In the genomic region with DNA sequence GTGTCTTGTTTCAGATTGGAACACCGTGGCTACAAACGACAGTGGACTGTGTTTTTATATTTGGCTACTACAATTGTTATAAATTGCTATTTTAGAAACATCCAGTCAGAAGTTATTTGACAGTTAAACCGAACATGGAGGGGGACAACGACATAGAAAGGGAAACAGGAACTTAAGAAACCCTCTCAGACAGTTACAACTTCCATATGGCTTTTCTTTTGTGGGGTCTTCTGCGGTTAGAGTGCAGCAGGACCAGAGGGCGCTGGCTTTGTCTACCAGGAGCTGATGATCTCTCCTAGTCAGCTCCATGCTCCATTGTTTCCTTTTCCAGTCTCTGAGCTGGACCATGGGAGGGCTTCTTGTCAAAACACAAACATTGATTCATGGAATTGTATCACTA, we compare ENCODE assay signal across 22 mouse cellular contexts. TPM values are rescaled to one million over a fixed set of nuclear protein-coding genes. Genes with fewer than 3 reads are reported as not detected.
DNase-seq lines count a peak whose midpoint lies in the region; ATAC-seq lines count a peak whose summit lies in the region.
"Had no signal": no experiment of that assay in that cellular context is flagged by ENCODE, and none has a peak within 500 bp of the region (broad histone marks: within the 10 kb centered on the region; RNA-seq: fewer than 3 reads in every experiment).

No protein-coding gene starts in this region.

- no peaks in the 10 kb centered on the region; the same call in 1 of the 2 replicates for H3K4me1 ChIP-seq in midbrain, embryonic 11.5 days (ENCODE audit: control insufficient read depth, insufficient read depth, low read length)
- H3K4me1 ChIP-seq in midbrain, embryonic 10.5 days: peaks cover 8% of the 10 kb centered on the region
- H3K4me1 ChIP-seq: embryonic facial prominence, embryonic 10.5 days had no signal

- no peak overlapping the region for H3K4me3 ChIP-seq in midbrain, embryonic 11.5 days (ENCODE audit: low read depth, low read length)
- H3K4me3 ChIP-seq in midbrain, embryonic 10.5 days: no peak overlapping the region
- H3K4me3 ChIP-seq: embryonic facial prominence, embryonic 10.5 days; embryonic facial prominence, embryonic 12.5 days; forebrain, embryonic 13.5 days; forebrain, embryonic 15.5 days had no signal

- DNase-seq in midbrain, embryonic 11.5 days (ENCODE audit: low spot score, missing footprints): peak; percentile 44
- DNase-seq in midbrain, embryonic 10.5 days (ENCODE audit: low spot score): no peak
- no peak for DNase-seq in cerebellum, adult 11-12 months
- no peak for DNase-seq in embryo, embryonic 9.5 days (ENCODE audit: extremely low spot score)
- DNase-seq: adrenal gland, adult 2 months; adrenal gland, postnatal 10 days; adrenal gland, postnatal 25 days; cerebellum, adult 11 months; cerebellum, adult 2 months; cerebellum, adult 9-10 months; cerebellum, postnatal 10 days; cerebellum, postnatal 25 days; embryo, embryonic 11 days; forebrain, postnatal 0 days had no signal

- no peak overlapping the region for H3K27ac ChIP-seq in midbrain, embryonic 11.5 days (ENCODE audit: low read depth, low read length)
- H3K27ac ChIP-seq in midbrain, embryonic 10.5 days (replicated peaks): no peak overlapping the region
- H3K27ac ChIP-seq: embryonic facial prominence, embryonic 10.5 days; embryonic facial prominence, embryonic 12.5 days; forebrain, embryonic 13.5 days; forebrain, embryonic 15.5 days had no signal

- no peaks in the 10 kb centered on the region for H3K36me3 ChIP-seq in midbrain, embryonic 11.5 days (ENCODE audit: control insufficient read depth, insufficient read depth, low read length)
- no peaks in the 10 kb centered on the region for H3K36me3 ChIP-seq in midbrain, embryonic 10.5 days
- H3K36me3 ChIP-seq: embryonic facial prominence, embryonic 10.5 days; embryonic facial prominence, embryonic 12.5 days; forebrain, embryonic 15.5 days had no signal

- H3K9ac ChIP-seq in midbrain, embryonic 11.5 days (ENCODE audit: low read length): no peak overlapping the region
- H3K9ac ChIP-seq: embryonic facial prominence, embryonic 12.5 days; forebrain, embryonic 13.5 days; forebrain, embryonic 15.5 days; forebrain, postnatal 0 days had no signal

- H3K4me2 ChIP-seq in midbrain, embryonic 11.5 days: no peak overlapping the region
- H3K4me2 ChIP-seq: embryonic facial prominence, embryonic 12.5 days; forebrain, embryonic 13.5 days; forebrain, embryonic 15.5 days had no signal

- H3K27me3 ChIP-seq in midbrain, embryonic 11.5 days (ENCODE audit: control insufficient read depth, insufficient read depth, low read length): no peaks in the 10 kb centered on the region
- H3K27me3 ChIP-seq in midbrain, embryonic 10.5 days (ENCODE audit: low read depth, poor library complexity, severe bottlenecking): no peaks in the 10 kb centered on the region
- H3K27me3 ChIP-seq: embryonic facial prominence, embryonic 12.5 days; forebrain, embryonic 13.5 days; forebrain, embryonic 15.5 days had no signal

- H3K9me3 ChIP-seq in midbrain, embryonic 11.5 days (ENCODE audit: control insufficient read depth, low read length): no peaks in the 10 kb centered on the region
- H3K9me3 ChIP-seq in midbrain, embryonic 10.5 days (replicated peaks): no peaks in the 10 kb centered on the region
- H3K9me3 ChIP-seq: embryonic facial prominence, embryonic 10.5 days; embryonic facial prominence, embryonic 12.5 days; forebrain, embryonic 13.5 days; forebrain, embryonic 15.5 days had no signal

- ATAC-seq in midbrain, embryonic 11.5 days (ENCODE audit: low FRiP score): no peak
- ATAC-seq in granulocyte monocyte progenitor cell, adult 5-6 weeks (replicated peaks; ENCODE audit: poor library complexity, severe bottlenecking): peak; percentile 86
- peak; percentile 82 for ATAC-seq in megakaryocyte progenitor cell, adult 5-6 weeks (replicated peaks; ENCODE audit: poor library complexity)
- ATAC-seq: forebrain, embryonic 13.5 days; forebrain, embryonic 15.5 days; forebrain, postnatal 0 days had no signal

- 81% methylated on average over 6 of the region's 6 CpGs for WGBS in midbrain, embryonic 11.5 days
- WGBS in midbrain, embryonic 10.5 days: 86% methylated on average over 6 of the region's 6 CpGs

RNA-seq across cellular contexts. Expression of a gene that starts 42.5 kb away (rescaled TPM):
- 12.8 and 14.2 TPM in 2 replicates for polyA plus RNA-seq in midbrain, embryonic 11.5 days (2014; fragmentation: Nextera tagmentation; extraction: Ambion mirVana)
- polyA plus RNA-seq in midbrain, embryonic 10.5 days (2016; fragmentation: Nextera tagmentation; extraction: Ambion mirVana): 6.4 and 8.6 TPM in 2 replicates
- 0.47 TPM in 1 of 2 replicates, not detected in the other for total RNA-seq in granulocyte monocyte progenitor cell, adult 5-6 weeks (2014; fragmentation: Nextera tagmentation)
- total RNA-seq in granulocyte monocyte progenitor cell, adult 5-6 weeks (2017): 2.0 and 2.6 TPM in 2 replicates
- 2.2 and 4.8 TPM in 2 replicates for total RNA-seq in megakaryocyte progenitor cell, adult 5-6 weeks (2015)
- 1.6 and 3.2 TPM in 2 replicates for total RNA-seq in megakaryocyte progenitor cell, adult 5-6 weeks (2017)
- total RNA-seq: MEL had no signal
- polyA plus RNA-seq: C2C12 had no signal
